Mouse (Mus musculus): ENCODE data around the gene Slfn8.

DNA sequence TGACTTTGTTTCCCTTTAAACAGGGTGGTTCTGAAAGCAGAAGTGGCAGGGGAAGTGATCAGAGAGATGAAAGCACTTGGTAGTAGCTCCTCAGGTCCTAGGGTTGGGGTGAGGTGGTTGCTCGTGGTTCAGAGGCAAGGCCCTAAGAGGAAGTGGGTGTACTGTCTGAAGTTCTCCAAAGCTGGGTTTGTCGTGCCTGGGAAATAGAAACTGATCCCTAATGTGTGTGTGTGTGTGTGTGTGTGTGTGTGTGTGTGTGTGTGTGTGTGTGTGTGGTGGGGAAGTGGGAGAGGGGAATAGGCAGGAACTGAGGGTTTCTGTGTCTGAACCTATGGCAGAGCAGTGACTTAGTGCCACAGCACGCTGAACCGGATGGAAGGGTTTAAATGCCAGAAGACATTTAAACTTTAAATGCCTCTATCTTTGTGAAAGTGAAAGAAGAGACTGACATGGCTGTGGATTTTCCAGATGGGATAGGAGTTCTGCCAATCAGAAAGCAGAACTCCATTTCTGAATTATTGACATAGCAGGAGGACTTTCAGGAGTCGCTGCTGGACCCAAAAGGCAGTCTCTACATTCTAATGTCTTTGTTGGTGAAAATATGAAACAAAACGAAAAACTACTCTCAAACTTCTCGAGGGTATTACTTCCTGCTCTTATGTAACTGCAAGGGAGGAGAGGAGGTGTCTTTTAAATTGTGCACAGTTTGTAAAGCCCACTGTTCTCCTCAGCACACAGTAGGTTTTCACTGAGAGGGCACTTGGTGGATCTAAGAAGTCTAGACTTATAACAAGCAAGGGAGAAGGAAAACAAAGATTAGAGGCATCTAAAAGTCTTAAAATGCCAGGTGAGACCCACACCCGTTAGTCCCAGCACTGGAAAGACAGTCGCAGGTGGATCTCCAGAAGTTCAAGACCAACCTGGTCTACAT is 67.7 kb downstream of the Slfn8 start:
- no peak for TF ChIP-seq CTCF (IDR thresholded peaks at IDR 0.05; ENCODE audit: control insufficient read depth, insufficient read depth, insufficient read length)
- no peak for TF ChIP-seq MYOD1 (IDR thresholded peaks at IDR 0.05; ENCODE audit: control insufficient read depth, insufficient read length, low read depth)
